Mouse (Mus musculus): ENCODE measurements around the gene Cd8b1.

The Cd8b1 gene

GRCm38 (mm10) chr6:71322491-71322921 lies at the start of gene Cd8b1:
Gene Cd8b1 (plus strand): TSS chr6:71322788.
- WGBS: 83% methylated on average over 7 of the region's 7 CpGs

DNA sequence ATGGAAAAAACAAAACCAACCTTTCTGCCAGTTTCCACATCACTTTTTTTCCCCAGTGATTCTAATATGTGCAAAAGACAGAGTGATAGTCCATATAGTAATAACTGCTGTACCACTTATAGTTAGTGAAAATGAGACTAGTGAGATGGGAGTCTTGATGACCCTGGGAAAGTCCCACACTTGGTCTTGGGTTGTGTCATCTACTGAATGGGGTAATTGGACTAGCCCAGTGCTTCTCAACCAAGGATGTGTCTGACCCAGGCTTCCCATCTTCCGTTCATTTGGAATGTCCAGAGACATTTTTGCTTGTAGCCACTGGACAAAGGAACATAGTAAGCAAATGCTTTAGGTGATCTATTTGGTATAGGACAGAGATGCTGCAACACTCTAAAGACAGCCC lies 48.9 kb upstream of the Cd8b1 start:
- 94% methylated on average over 1 of the region's 1 CpGs for WGBS

DNA sequence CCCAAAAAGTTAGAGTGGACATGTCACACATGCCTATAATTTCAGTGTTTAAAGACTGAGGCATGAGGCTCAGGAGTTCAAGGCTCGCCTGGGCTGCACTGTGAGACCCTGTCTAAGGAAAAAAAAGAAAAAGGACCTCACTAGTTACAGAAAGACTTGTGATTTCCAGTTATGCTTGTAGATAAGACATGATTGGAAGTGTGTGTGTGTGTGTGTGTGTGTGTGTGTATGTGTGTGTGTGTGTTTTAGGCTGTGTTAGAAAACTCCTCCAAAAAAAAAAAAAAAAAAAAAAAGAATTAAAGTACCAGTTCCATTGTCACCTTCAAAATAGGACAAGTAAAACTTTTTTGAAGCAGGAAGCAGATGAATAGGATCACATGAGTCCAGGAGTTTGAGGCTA lies 48.0 kb upstream of the Cd8b1 start:
- WGBS: 100% methylated on average over 1 of the region's 1 CpGs

GRCm38 (mm10) chr6:71279418-71279817 lies 43.2 kb upstream of the Cd8b1 start:
- WGBS: 16% methylated on average over 1 of the region's 1 CpGs

DNA sequence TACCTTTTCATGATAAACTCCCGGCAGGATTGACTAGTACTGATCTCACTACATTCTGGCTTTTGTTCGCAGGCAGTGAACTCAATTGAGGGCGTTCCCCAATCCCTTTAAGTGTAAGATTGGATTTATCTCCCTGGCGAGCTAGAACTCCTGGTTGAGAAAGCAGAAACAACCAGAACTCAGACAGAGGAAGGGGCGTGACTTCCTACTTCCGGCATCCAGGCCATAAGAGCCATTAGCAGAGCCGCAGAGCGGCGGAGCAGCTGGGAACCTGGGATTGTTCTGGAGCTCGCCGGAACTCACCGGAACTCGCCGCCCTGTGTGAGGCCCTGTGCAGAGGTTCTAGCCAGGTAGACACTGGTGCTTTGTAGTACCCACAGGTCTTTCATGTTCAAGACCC lies 29.1 kb upstream of the Cd8b1 start:
- WGBS: 89% methylated on average over 14 of the region's 14 CpGs

GRCm38 (mm10) chr6:71295303-71295702 lies 27.3 kb upstream of the Cd8b1 start:
- WGBS: 77% methylated on average over 6 of the region's 6 CpGs

DNA sequence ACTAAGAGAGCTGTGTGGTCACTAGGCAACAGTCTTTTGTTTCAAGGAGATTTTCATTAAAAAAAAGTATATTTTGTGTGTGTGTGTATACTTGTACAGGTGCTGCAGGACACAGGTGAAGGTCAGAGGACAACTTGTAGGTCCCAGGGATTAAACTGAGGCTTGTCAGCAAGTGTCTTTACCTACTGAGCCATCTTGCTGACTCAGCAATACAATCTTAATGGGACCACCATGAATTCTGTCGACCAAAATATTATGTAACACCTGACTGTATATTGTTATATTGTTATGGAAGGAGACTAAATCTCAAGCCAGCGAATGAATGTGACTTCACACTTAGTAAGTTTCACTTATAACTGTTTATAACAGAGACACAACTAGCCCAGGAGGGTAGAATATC lies 24.5 kb upstream of the Cd8b1 start:
- 75% methylated on average over 2 of the region's 2 CpGs for WGBS

GRCm38 (mm10) chr6:71298751-71299150 lies 23.8 kb upstream of the Cd8b1 start:
- WGBS: 53% methylated on average over 3 of the region's 3 CpGs

DNA sequence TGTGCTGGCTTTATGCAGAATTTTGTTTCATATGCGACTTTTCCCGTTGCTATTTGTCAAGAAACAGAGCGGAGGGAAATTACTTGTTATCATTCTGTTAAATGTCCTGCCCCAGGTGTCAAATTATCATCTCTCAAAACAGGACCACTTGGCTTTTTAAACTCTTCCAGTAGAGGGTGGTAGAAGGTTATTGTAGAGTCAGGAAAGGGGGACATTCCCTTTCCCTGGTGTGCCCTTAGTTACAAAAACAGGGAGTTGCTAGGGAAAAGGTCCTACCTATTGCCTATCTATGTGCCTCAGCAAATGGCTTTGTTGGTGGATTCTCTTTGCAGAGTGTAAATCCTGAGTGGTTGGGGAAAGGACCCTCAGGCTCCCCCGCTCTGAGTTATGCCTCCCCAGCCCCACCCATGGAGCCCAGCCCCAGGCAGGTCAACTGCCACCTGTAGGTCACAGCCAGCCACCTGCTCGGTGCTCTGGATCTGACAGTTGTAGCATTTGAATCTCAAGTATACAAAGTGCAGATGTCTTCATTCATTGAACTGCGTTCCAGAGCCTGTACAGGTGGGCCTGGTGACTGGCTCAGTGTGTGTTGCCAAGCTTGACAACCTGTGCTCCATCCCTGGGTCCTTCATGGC lies 20.4 kb upstream of the Cd8b1 start:
- 74% methylated on average over 6 of the region's 6 CpGs for WGBS

- WGBS: 91% methylated on average over 8 of the region's 8 CpGs
Observed at GRCm38 (mm10) chr6:71307486-71307885, 15.1 kb upstream of the Cd8b1 start.

DNA sequence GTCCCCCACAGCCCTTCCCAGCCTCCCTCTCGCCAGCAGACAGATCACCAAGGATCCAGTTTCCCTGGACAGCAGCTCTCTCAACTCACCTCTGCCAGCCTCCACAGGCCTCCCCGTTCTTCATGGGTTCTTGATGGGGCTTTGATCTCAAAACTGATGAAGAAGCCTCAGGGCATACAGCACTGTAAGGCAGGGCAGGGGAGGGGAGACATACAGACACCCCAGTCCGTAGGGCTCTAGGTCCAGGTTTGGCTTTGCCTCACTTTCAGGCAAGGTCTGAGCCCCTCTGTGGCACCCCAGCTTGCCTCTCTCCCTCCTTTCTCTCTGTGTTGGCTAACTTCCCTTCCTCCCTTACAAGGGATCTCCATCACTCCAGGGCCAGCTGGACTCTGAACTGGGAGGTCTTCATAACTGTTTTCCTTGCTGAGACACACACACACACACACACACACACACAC lies 733 bp upstream of the Cd8b1 start, which contains the start of gene Smyd1:
Gene Smyd1 (minus strand): TSS at position 408 of the 458 bp plus-strand sequence.
- 86% methylated on average over 3 of the region's 3 CpGs for WGBS

GRCm38 (mm10) chr6:71324816-71325215 lies 2.2 kb downstream of the Cd8b1 start:
- 87% methylated on average over 9 of the region's 9 CpGs for WGBS

GRCm38 (mm10) chr6:71329881-71330280 lies 7.3 kb downstream of the Cd8b1 start:
- 88% methylated on average over 6 of the region's 6 CpGs for WGBS

GRCm38 (mm10) chr6:71330486-71330885 lies 7.9 kb downstream of the Cd8b1 start:
- WGBS: 85% methylated on average over 7 of the region's 7 CpGs

- 93% methylated on average over 2 of the region's 4 CpGs for WGBS
Observed at GRCm38 (mm10) chr6:71331491-71331890, 8.9 kb downstream of the Cd8b1 start.

DNA sequence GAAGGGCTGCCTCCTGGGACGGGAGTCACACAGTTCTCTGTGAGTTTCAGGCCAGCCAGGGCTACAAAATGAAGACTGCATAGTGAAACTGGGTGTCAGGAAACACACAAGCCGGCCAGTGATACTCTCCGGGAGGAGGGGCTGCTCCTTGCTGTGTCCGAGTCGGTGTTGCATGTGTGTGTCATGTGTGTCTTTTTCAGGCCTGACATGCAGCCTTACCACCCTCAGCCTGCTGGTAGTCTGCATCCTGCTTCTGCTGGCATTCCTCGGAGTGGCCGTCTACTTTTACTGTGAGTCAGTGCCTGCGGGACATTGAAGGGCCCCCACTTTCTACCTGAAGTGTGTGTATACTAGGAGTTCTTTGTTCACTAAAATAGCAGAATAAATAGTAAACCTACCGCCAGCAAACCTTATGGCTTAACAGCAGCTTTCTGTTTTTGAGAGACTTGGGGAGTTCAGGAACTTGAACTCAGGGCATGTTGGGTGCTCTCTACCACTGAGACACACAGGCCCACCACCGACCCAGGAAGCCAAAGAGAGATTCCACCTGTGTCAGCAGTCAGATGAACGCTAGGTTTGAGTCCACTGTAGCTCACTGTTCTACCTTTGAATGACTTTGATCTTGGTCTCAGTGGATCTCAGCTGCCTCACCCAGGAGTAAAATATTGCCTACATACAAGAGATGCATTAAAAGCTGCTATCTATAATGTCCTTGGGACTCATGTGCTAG lies 9.8 kb downstream of the Cd8b1 start:
- 85% methylated on average over 11 of the region's 11 CpGs for WGBS

DNA sequence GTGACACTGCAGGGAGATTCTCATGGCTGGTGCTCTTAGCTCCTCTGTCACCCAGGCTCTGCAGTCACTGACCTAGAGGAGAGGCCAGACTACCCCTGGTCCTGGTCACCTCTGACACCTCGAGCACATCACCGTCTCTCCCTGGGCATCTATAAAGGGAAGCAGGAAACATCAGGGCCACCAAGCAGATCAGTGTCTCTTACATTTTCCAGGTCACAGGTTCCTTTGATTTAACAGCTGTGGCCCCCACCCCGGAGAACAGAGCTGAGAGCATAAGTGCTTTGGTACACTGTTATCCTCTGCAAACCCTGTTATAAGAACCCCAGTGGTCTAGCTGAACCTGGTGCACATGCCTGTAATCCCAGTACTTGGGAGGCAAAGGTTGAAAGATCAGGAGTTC lies 10.4 kb downstream of the Cd8b1 start:
- WGBS: 82% methylated on average over 3 of the region's 3 CpGs

- WGBS: 87% methylated on average over 11 of the region's 11 CpGs
Observed at GRCm38 (mm10) chr6:71333578-71334273, 11.1 kb downstream of the Cd8b1 start.

DNA sequence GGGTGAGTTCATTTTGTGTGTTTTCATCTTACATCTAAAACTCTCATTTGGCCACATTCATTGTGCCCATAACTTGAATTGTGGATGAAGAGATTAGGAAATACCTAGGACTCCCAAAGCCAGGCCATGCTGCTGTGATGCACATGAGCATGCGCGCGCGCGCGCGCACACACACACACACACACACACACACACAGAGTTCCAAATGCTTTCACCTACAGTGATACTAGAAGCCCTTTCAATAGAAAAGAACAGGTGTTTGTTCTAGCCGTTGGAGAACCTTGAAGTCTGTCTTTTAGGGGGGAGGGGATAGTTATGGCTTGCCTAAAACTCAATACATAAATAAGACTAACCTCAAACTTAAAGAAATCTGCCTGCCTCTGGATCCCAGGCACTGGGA lies 15.1 kb downstream of the Cd8b1 start:
- WGBS: 94% methylated on average over 8 of the region's 8 CpGs

GRCm38 (mm10) chr6:71338941-71339340 lies 16.4 kb downstream of the Cd8b1 start:
- 85% methylated on average over 3 of the region's 3 CpGs for WGBS

GRCm38 (mm10) chr6:71339351-71339750 lies 16.8 kb downstream of the Cd8b1 start:
- WGBS: 88% methylated on average over 4 of the region's 4 CpGs

DNA sequence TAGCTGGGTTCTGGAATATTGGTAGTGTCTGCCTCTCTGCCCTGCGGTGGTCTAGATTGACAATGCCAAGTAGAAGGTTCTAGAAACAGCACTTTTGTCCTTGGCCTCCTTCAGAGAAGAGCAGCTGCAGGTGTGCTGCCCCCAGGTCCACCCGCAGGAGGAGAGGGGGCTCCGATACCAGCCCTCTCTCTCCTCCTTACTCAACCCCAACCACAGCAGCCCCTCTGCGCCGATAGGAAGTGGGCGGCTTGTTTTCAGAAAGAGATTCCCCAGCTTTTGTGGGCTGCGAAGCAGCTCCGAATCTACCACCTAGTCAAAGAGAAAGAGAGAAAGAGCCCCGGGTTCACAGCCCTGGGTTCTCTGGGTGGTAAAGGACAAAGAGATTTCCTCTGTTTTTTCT lies 18.6 kb downstream of the Cd8b1 start:
- WGBS: 85% methylated on average over 9 of the region's 9 CpGs

DNA sequence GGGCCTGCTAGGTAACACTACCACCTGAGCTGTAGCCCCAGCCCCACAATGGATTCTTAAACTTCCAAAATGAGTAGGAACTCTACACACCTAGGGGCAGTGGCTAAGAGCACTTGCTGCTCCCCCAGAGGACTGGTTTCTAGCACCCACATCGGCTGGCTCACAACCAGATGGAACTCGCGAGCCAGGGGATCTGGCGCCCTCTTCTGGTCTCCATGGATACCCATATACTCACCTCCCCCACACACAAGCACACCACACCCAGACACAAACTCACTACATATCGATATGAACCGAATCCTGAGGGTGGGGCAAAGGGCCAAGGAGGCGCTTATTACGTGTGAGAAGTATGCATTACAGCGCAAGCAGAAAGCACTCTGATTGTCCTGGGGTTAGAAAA lies 25.4 kb downstream of the Cd8b1 start:
- 94% methylated on average over 9 of the region's 9 CpGs for WGBS

Data from cerebral cortex, adult 2 months (tissue).